ENCODE assay signal across 9 mouse cellular contexts in the genomic region with DNA sequence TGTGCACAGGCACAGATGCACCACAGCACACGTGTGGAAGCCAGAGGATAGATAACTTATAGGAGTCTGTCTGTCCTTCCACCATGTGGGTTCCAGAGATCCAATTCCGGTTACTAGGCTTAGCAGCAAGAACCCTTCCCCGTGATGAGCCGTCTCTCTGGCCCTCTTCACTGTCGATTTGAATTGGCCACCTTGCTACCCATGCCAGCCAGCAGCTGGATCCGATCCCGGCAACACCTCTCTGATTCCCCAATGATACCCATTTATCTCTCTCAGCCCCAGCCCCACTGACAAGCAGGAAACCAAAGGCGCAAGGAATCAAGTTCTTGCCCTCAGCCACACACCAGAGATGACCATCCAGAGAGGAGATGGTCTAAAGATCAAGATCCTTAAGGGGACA. TPM values are rescaled to one million over a fixed set of nuclear protein-coding genes. Genes with fewer than 3 reads are reported as not detected.
DNase-seq lines count a peak whose midpoint lies in the region; TF ChIP-seq lines count a peak whose summit lies in the region.
"Had no signal": no experiment of that assay in that cellular context is flagged by ENCODE, and none has a peak within 500 bp of the region (broad histone marks: within the 10 kb centered on the region; RNA-seq: fewer than 3 reads in every experiment).

No protein-coding gene starts in this region.

- H3K4me1 ChIP-seq in liver, adult 2 months (ENCODE audit: control insufficient read depth, insufficient read depth, low read length) = peaks cover 58% of the 10 kb centered on the region

- peak; percentile 63 for DNase-seq in liver, adult 2 months (ENCODE audit: extremely low read depth, low read depth, low spot score)
- no peak for DNase-seq in liver
- DNase-seq: B cell, adult 2 months; cerebellum, adult 11 months; cerebellum, adult 11-12 months; cerebellum, adult 18-20 months; cerebellum, adult 2 months had no signal

- H3K4me3 ChIP-seq in liver, adult 2 months (ENCODE audit: insufficient read depth, low read depth, low read length) = no peak overlapping the region

- no peak overlapping the region for H3K9ac ChIP-seq in liver, adult 2 months (ENCODE audit: low read depth, low read length)

- H3K79me2 ChIP-seq in liver, adult 2 months (ENCODE audit: control insufficient read depth, insufficient read depth, low read length) = peaks cover 31% of the 10 kb centered on the region

- TF ChIP-seq CTCF in liver, adult 2 months (IDR thresholded peaks at IDR 0.05; ENCODE audit: low read depth, low read length) = no peak

- 0 out of 2 replicates have a peak overlapping the region, but pooled peaks have one; percentile 4 for H3K27ac ChIP-seq in liver, adult 2 months (replicated peaks; ENCODE audit: insufficient read depth, low read depth, low read length)

- 28% methylated on average over 8 of the region's 8 CpGs for WGBS in liver, adult 2 months

- H3K36me3 ChIP-seq in liver, adult 2 months (ENCODE audit: control insufficient read depth, insufficient read depth, low read length) = no peaks in the 10 kb centered on the region

- no peaks in the 10 kb centered on the region for H3K27me3 ChIP-seq in liver, adult 2 months (ENCODE audit: control insufficient read depth, insufficient read depth, low read length)
- H3K27me3 ChIP-seq: CH12.LX, Patski had no signal

- no peak for TF ChIP-seq POLR2A in liver, adult 2 months (IDR thresholded peaks at IDR 0.05; ENCODE audit: extremely low read depth, insufficient read depth, low read length)

RNA-seq across cellular contexts. Expression of gene Scarb1, which starts 22.9 kb away (rescaled TPM):
- total RNA-seq in liver, adult 2 months (2014; rRNA removed) = 72.4 and 108 TPM in 2 replicates
- polyA plus RNA-seq in liver, adult 2 months (2012; rRNA removed) = 189 and 223 TPM in 2 replicates
